Mouse (Mus musculus): ENCODE measurements around the gene Slc25a40. TPM values are rescaled to one million over a fixed set of nuclear protein-coding genes. Genes with fewer than 3 reads are reported as not detected.

Slc25a40 gene
- total and polyA plus RNA-seq, 2 experiments = 0.62 to 4.4 TPM

DNA sequence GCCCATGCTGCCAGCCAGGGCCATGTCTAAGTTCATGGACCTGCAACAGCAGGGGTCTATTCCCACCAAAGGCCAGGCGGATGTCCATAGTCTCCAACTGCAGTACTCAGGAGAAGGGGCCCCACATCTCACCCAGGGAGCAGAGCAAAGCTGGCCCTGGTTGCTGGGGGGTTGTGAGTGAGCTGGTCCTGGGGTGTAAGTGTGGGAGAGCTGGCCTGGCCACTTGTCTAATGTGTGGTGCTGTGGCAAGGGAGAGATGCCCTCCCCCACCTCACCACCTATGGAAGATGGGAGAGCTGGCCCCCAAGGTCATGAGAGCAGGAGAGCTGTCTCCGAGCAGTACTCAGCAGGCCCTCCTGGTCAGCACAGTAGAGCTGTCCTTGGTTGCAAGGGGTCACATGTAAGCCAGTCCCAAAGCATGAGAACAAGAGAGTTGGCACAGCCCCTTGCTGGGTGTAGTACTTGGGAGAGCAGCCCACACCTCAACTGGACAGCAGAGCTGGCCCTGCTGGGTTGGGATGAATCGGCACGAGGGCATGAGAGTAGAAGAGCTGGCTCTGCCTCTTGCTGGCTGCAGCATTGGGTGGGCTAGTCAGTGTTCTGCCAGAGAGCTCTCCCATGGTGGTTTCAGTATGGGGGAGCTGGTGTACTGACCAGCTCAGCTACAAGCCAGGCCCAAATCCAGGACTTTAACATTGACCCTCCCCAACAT is 65.5 kb downstream of the Slc25a40 start:
- Histone ChIP-seq H3K4me3 (ENCODE audit: insufficient read depth, low read depth, low read length) (no peak overlapping the region), H3K27me3 (ENCODE audit: control insufficient read depth, insufficient read depth, low read length) (no peaks in the 10 kb centered on the region), H3K4me1 (ENCODE audit: control insufficient read depth, insufficient read depth, low read length) (no peaks in the 10 kb centered on the region), H3K36me3 (ENCODE audit: control insufficient read depth, insufficient read depth, low read length) (no peaks in the 10 kb centered on the region), H3K27ac (replicated peaks; ENCODE audit: insufficient read depth, low read depth, low read length) (no peak overlapping the region), H3K9ac (ENCODE audit: low read depth, low read length) (no peak overlapping the region), H3K79me2 (ENCODE audit: control insufficient read depth, insufficient read depth, low read length) (no peaks in the 10 kb centered on the region)
- no peak for DNase-seq (ENCODE audit: extremely low read depth, low read depth, low spot score)
- no peak for TF ChIP-seq CTCF (IDR thresholded peaks at IDR 0.05; ENCODE audit: low read depth, low read length)
- TF ChIP-seq POLR2A (IDR thresholded peaks at IDR 0.05; ENCODE audit: extremely low read depth, insufficient read depth, low read length) = no peak
- WGBS = 84% methylated on average over 4 of the region's 4 CpGs

DNA sequence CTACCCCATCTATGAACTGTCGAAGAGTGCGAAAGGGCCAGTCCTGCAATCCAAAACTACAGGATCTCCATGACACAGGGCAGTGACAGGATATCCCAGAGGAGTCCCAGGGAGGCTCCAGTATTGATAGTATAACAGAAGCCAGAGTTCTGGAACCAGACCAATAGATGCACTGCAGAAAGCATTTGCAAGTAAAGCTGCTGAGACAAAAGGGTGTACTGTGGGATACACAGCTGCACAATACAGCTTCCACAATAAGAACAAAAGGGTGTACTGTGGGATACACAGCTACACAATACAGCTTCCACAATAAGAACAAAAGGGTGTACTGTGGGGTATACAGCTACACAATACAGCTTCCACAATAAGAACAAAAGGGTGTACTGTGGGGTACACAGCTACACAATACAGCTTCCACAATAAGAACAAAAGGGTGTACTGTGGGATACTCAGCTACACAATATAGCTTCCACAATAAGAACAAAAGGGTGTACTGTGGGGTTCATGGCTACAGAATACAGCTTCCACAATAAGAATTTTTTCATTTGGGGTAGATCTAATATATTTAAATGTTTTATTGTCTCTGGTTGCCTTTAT is 66.1 kb downstream of the Slc25a40 start:
- DNase-seq (ENCODE audit: extremely low read depth, low read depth, low spot score) = no peak
- no peaks in the 10 kb centered on the region for H3K79me2 ChIP-seq (ENCODE audit: control insufficient read depth, insufficient read depth, low read length)
- 87% methylated on average over 2 of the region's 2 CpGs for WGBS

DNA sequence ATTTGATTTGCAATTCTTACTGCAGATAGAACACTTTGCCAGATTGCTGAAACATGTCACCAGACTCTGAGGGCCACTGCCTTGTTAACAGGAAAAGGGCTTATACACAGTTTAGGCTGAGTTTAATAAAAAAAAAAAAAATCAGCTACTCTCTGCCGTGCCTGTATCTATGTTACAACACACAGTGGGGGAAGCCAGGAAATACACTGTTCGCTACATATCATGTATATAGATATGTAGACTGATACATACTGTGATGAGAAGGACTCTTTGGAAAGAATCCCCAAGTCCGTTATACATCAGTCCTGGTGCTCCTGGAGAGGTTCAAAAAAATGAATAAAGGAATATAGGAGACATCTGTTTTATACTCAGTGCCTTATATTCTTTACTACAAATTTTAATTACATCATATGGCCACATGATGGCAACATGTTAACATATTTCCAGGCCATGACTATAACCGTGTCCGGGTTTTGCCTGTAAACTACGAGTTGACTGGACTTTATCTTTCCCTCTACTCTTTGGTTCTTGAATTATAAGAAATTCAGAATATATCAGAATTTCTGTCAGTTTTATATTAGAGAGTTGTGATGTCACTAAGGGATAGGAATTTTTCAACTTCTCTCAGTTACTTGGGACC is 66.9 kb downstream of the Slc25a40 start:
- H3K27me3 ChIP-seq (ENCODE audit: control insufficient read depth, insufficient read depth, low read length) = no peaks in the 10 kb centered on the region
- no peak overlapping the region for H3K4me3 ChIP-seq (ENCODE audit: insufficient read depth, low read depth, low read length)
- H3K79me2 ChIP-seq (ENCODE audit: control insufficient read depth, insufficient read depth, low read length) = no peaks in the 10 kb centered on the region
- no peaks in the 10 kb centered on the region for H3K4me1 ChIP-seq (ENCODE audit: control insufficient read depth, insufficient read depth, low read length)
- 34% methylated on average over 6 of the region's 6 CpGs for WGBS
- no peak overlapping the region for H3K9ac ChIP-seq (ENCODE audit: low read depth, low read length)
- peak; percentile 36 for DNase-seq (ENCODE audit: extremely low read depth, low read depth, low spot score)
- H3K27ac ChIP-seq (replicated peaks; ENCODE audit: insufficient read depth, low read depth, low read length) = no peak overlapping the region
- no peaks in the 10 kb centered on the region for H3K36me3 ChIP-seq (ENCODE audit: control insufficient read depth, insufficient read depth, low read length)
- 0 out of 2 replicates have a peak, but pooled peaks have one; percentile 15 for TF ChIP-seq CTCF (IDR thresholded peaks at IDR 0.05; ENCODE audit: low read depth, low read length)
- no peak for TF ChIP-seq POLR2A (IDR thresholded peaks at IDR 0.05; ENCODE audit: extremely low read depth, insufficient read depth, low read length)

More for the DNA sequence above, 66.1 kb downstream of the Slc25a40 start:
- Histone ChIP-seq H3K9ac (ENCODE audit: low read depth, low read length) (no peak overlapping the region), H3K4me3 (ENCODE audit: insufficient read depth, low read depth, low read length) (no peak overlapping the region), H3K36me3 (ENCODE audit: control insufficient read depth, insufficient read depth, low read length) (no peaks in the 10 kb centered on the region), H3K27me3 (ENCODE audit: control insufficient read depth, insufficient read depth, low read length) (no peaks in the 10 kb centered on the region), H3K4me1 (ENCODE audit: control insufficient read depth, insufficient read depth, low read length) (no peaks in the 10 kb centered on the region), H3K27ac (replicated peaks; ENCODE audit: insufficient read depth, low read depth, low read length) (no peak overlapping the region)
- TF ChIP-seq CTCF (IDR thresholded peaks at IDR 0.05; ENCODE audit: low read depth, low read length) (no peak), POLR2A (IDR thresholded peaks at IDR 0.05; ENCODE audit: extremely low read depth, insufficient read depth, low read length) (no peak)

DNA sequence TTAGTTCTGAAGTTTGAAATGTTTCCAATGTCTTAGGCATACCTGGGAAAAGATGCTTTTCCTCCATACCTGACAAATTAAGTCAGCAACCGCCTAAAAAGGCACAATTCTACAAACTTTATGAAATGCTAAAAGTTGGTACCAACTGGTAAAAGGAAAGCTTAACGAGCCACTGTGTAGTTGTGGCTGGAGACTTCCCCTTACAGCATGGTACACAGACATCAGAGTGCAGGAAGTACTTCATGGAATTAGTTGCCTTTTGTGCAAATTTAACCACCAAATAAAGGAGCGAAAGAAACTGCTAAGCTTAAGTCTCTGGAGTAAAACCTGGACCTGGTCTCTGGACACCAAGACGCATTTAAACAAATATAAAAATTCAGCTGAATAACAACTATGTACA is 69.1 kb downstream of the Slc25a40 start:
- no peaks in the 10 kb centered on the region for H3K79me2 ChIP-seq (ENCODE audit: control insufficient read depth, insufficient read depth, low read length)
- DNase-seq (ENCODE audit: extremely low read depth, low read depth, low spot score) = no peak
- 75% methylated on average over 4 of the region's 4 CpGs for WGBS
- no peaks in the 10 kb centered on the region for H3K36me3 ChIP-seq (ENCODE audit: control insufficient read depth, insufficient read depth, low read length)
- no peaks in the 10 kb centered on the region for H3K27me3 ChIP-seq (ENCODE audit: control insufficient read depth, insufficient read depth, low read length)
- TF ChIP-seq CTCF (IDR thresholded peaks at IDR 0.05; ENCODE audit: low read depth, low read length) (no peak), POLR2A (IDR thresholded peaks at IDR 0.05; ENCODE audit: extremely low read depth, insufficient read depth, low read length) (no peak)
- H3K27ac ChIP-seq (replicated peaks; ENCODE audit: insufficient read depth, low read depth, low read length) = no peak overlapping the region
- H3K4me3 ChIP-seq (ENCODE audit: insufficient read depth, low read depth, low read length) = no peak overlapping the region
- H3K9ac ChIP-seq (ENCODE audit: low read depth, low read length) = no peak overlapping the region
- no peaks in the 10 kb centered on the region for H3K4me1 ChIP-seq (ENCODE audit: control insufficient read depth, insufficient read depth, low read length)

Other genes starting within 250 kb of the Slc25a40 start
- gene Adam22, start 54.7 kb upstream of the Slc25a40 start, total RNA-seq (2014; rRNA removed) = 0.34 and 0.55 TPM in 2 replicates
- 0.01 TPM in 1 of 2 replicates, not detected in the other for gene Adam22, start 54.7 kb upstream of the Slc25a40 start, polyA plus RNA-seq (2012; rRNA removed)
- gene Dbf4, start 134 bp upstream of the Slc25a40 start, total RNA-seq (2014; rRNA removed) = 1.7 and 2.3 TPM in 2 replicates
- 1.4 and 1.8 TPM in 2 replicates for gene Dbf4, start 134 bp upstream of the Slc25a40 start, polyA plus RNA-seq (2012; rRNA removed)
- gene Rundc3b, start 200.1 kb downstream of the Slc25a40 start, total RNA-seq (2014; rRNA removed) = 0.55 and 0.81 TPM in 2 replicates
- 0.06 and 0.21 TPM in 2 replicates for gene Rundc3b, start 200.1 kb downstream of the Slc25a40 start, polyA plus RNA-seq (2012; rRNA removed)
- gene Abcb1a, start 237.2 kb downstream of the Slc25a40 start, total RNA-seq (2014; rRNA removed) = 8.9 and 12.5 TPM in 2 replicates
- 2.1 and 2.2 TPM in 2 replicates for gene Abcb1a, start 237.2 kb downstream of the Slc25a40 start, polyA plus RNA-seq (2012; rRNA removed)